Mouse (Mus musculus) heart, embryonic 14.5 days (tissue): Measurements from ENCODE around the gene Pcdh19. TPM values are rescaled to one million over a fixed set of nuclear protein-coding genes. Genes with fewer than 3 reads are reported as not detected.

Experiments
- polyA plus RNA-seq: library from polyadenylated mRNA; unstranded; fragments of >200 nt; fragmentation: Nextera tagmentation; extraction: Ambion mirVana; gene quantifications from 2 replicates; pipeline ENCODE4 v1.2.1, GENCODE M21; 2014

The Pcdh19 gene
- polyA plus RNA-seq, 1 experiment from 2014 or later, result 0.58 TPM

Other genes starting within 250 kb of the Pcdh19 start
- gene Tnmd, start 162.0 kb upstream of the Pcdh19 start, polyA plus RNA-seq, result 0.19 TPM in 1 of 2 replicates, not detected in the other
- gene Tspan6, start 209.4 kb upstream of the Pcdh19 start, polyA plus RNA-seq, result 123 TPM in 2 replicates
- 6.3 and 7.6 TPM in 2 replicates for gene Srpx2, start 219.4 kb upstream of the Pcdh19 start, polyA plus RNA-seq